Mouse (Mus musculus): ENCODE measurements at regions not wholly inside any gene's neighbourhood (a gene's known extent, or its start where the extent isn't known, plus 50 kb on each side); places are given as distances from the start of the nearest gene placed in this dataset.

- TF ChIP-seq ZC3H11A (IDR thresholded peaks at IDR 0.05; ENCODE audit: low read depth, low read length), result no peak
- TF ChIP-seq RCOR1 (IDR thresholded peaks at IDR 0.05; ENCODE audit: low read depth, low read length), result no peak
- TF ChIP-seq KAT2A (conservative IDR thresholded peaks at IDR 0.05; ENCODE audit: low read depth, low read length), result no peak
- no peak for TF ChIP-seq HCFC1 (IDR thresholded peaks at IDR 0.05; ENCODE audit: low read depth, low read length)
- TF ChIP-seq GABPA (IDR thresholded peaks at IDR 0.05; ENCODE audit: low read depth, low read length), result no peak
- no peak for TF ChIP-seq SMC3 (IDR thresholded peaks at IDR 0.05; ENCODE audit: low read depth, low read length)
- no peak for TF ChIP-seq MYB (IDR thresholded peaks at IDR 0.05; ENCODE audit: low read depth, low read length)
- no peak for TF ChIP-seq ZNF384 (IDR thresholded peaks at IDR 0.05; ENCODE audit: low read depth, low read length)
- no peak for TF ChIP-seq TBP (IDR thresholded peaks at IDR 0.05; ENCODE audit: low read depth, low read length)
- no peak for TF ChIP-seq POLR2A (IDR thresholded peaks at IDR 0.05; ENCODE audit: control insufficient read depth in 1 of 2, insufficient read depth in 1 of 2, low read depth in 1 of 2, low read length in 2 of 2, poor library complexity in 1 of 2)
- DNase-seq (ENCODE audit: low read depth, low spot score), result no peak
- no peak overlapping the region for H3K27ac ChIP-seq (ENCODE audit: control insufficient read depth, low read depth, low read length)
Observed at GRCm38 (mm10) chr1:92316191-92316723, 120.8 kb upstream of the Hdac4 start.

DNA sequence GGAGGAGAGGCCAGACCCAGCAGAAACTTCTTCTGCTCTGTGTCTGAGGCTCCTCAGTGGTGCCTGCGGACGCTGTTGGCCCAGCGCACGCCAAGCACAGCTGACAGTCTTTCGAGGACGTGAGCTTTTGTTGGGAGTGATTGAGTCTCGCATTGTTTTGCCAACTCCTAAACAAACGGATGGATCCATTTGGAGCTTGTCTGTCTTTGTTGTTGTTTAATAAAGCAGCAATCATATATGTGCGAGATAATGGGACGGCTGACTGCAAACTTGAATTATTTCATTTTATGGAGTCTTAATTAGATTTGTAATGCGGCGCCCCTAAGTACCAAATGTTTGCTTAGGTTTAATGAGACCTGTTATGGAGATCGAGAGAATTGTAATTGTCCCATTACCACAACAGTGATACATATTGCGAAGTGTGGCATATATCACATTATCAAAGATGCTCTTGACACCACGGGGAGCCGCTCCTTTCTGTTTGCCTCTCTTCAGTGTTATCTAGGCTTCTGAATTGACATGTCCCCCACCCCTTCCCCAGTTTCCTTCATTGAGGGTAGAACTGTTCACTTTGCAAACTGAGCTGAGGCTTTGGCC is 117.6 kb upstream of the Hdac4 start:
- no peaks in the 10 kb centered on the region for H3K4me1 ChIP-seq (ENCODE audit: control insufficient read depth in 1 of 2, insufficient read depth in 2 of 2, low read length in 2 of 2)
- no peak for TF ChIP-seq BHLHE40 (IDR thresholded peaks at IDR 0.05; ENCODE audit: borderline replicate concordance, low read depth, low read length)
- no peak overlapping the region for H3K9ac ChIP-seq (ENCODE audit: control insufficient read depth, low read depth, low read length, poor library complexity, severe bottlenecking)
- no peaks in the 10 kb centered on the region for H3K79me2 ChIP-seq (ENCODE audit: control insufficient read depth, insufficient read depth, low read length, poor library complexity)
- H3K4me3 ChIP-seq (ENCODE audit: control insufficient read depth in 1 of 2, insufficient read depth in 1 of 2, low read depth in 2 of 2, low read length in 2 of 2), result no peak overlapping the region
- no peaks in the 10 kb centered on the region for H3K27me3 ChIP-seq (ENCODE audit: control insufficient read depth in 1 of 2, insufficient read depth in 2 of 2, low read length in 2 of 2)
- H3K9me3 ChIP-seq (replicated peaks; ENCODE audit: insufficient read depth, low read length), result no peaks in the 10 kb centered on the region
- no peaks in the 10 kb centered on the region for H3K36me3 ChIP-seq (ENCODE audit: control insufficient read depth in 1 of 2, insufficient read depth in 2 of 2, low read length in 2 of 2)
- no peak for DNase-seq (ENCODE audit: low read depth, low spot score)
- no peak overlapping the region for H3K27ac ChIP-seq (ENCODE audit: control insufficient read depth, low read depth, low read length)

More at GRCm38 (mm10) chr1:92316191-92316723, 120.8 kb upstream of the Hdac4 start:
- H3K4me1 ChIP-seq (ENCODE audit: control insufficient read depth in 1 of 2, insufficient read depth in 2 of 2, low read length in 2 of 2), result no peaks in the 10 kb centered on the region
- no peaks in the 10 kb centered on the region for H3K27me3 ChIP-seq (ENCODE audit: control insufficient read depth in 1 of 2, insufficient read depth in 2 of 2, low read length in 2 of 2)
- H3K79me2 ChIP-seq (ENCODE audit: control insufficient read depth, insufficient read depth, low read length, poor library complexity), result no peaks in the 10 kb centered on the region
- no peak overlapping the region for H3K4me3 ChIP-seq (ENCODE audit: control insufficient read depth in 1 of 2, insufficient read depth in 1 of 2, low read depth in 2 of 2, low read length in 2 of 2)
- no peaks in the 10 kb centered on the region for H3K9me3 ChIP-seq (replicated peaks; ENCODE audit: insufficient read depth, low read length)
- no peak overlapping the region for H3K9ac ChIP-seq (ENCODE audit: control insufficient read depth, low read depth, low read length, poor library complexity, severe bottlenecking)
- no peaks in the 10 kb centered on the region for H3K36me3 ChIP-seq (ENCODE audit: control insufficient read depth in 1 of 2, insufficient read depth in 2 of 2, low read length in 2 of 2)

- 0 out of 2 replicates have a peak, but pooled peaks cover 2% of the 10 kb centered on the region for H3K9me3 ChIP-seq (replicated peaks; ENCODE audit: insufficient read depth, low read length)
- H3K27ac ChIP-seq (ENCODE audit: control insufficient read depth, low read depth, low read length), result no peak overlapping the region
- no peaks in the 10 kb centered on the region for H3K79me2 ChIP-seq (ENCODE audit: control insufficient read depth, insufficient read depth, low read length, poor library complexity)
- H3K27me3 ChIP-seq (ENCODE audit: control insufficient read depth in 1 of 2, insufficient read depth in 2 of 2, low read length in 2 of 2), result no peaks in the 10 kb centered on the region
- TF ChIP-seq MAX (IDR thresholded peaks at IDR 0.05; ENCODE audit: low read length), result no peak
- no peak for TF ChIP-seq MAFK (IDR thresholded peaks at IDR 0.05; ENCODE audit: borderline replicate concordance, low read depth, low read length)
- no peak for TF ChIP-seq USF1 (IDR thresholded peaks at IDR 0.05; ENCODE audit: low read depth, low read length)
- TF ChIP-seq GABPA (IDR thresholded peaks at IDR 0.05; ENCODE audit: low read depth, low read length), result no peak
- no peak for TF ChIP-seq SIN3A (IDR thresholded peaks at IDR 0.05; ENCODE audit: low read length)
- TF ChIP-seq ZKSCAN1 (IDR thresholded peaks at IDR 0.05; ENCODE audit: low read depth, low read length), result no peak
- no peak for TF ChIP-seq POLR2A (IDR thresholded peaks at IDR 0.05; ENCODE audit: control insufficient read depth in 1 of 2, insufficient read depth in 1 of 2, low read depth in 1 of 2, low read length in 2 of 2, poor library complexity in 1 of 2)
- TF ChIP-seq MAZ (IDR thresholded peaks at IDR 0.05; ENCODE audit: low read depth, low read length), result no peak
- TF ChIP-seq NELFE (IDR thresholded peaks at IDR 0.05; ENCODE audit: low read depth, low read length), result no peak
- no peak for TF ChIP-seq MYB (IDR thresholded peaks at IDR 0.05; ENCODE audit: low read depth, low read length)
- TF ChIP-seq UBTF (IDR thresholded peaks at IDR 0.05; ENCODE audit: borderline replicate concordance, insufficient read depth, low read depth, low read length), result no peak
- no peak for TF ChIP-seq BHLHE40 (IDR thresholded peaks at IDR 0.05; ENCODE audit: borderline replicate concordance, low read depth, low read length)
- no peak for TF ChIP-seq CTCF (IDR thresholded peaks at IDR 0.05 in 2 of 3, conservative IDR thresholded peaks at IDR 0.05 in 1 of 3; ENCODE audit: control insufficient read depth in 1 of 3, insufficient read depth in 1 of 3, low read depth in 2 of 3, low read length in 3 of 3, poor library complexity in 1 of 3, severe bottlenecking in 1 of 3)
- no peak for TF ChIP-seq E2F4 (IDR thresholded peaks at IDR 0.05; ENCODE audit: borderline replicate concordance, low read depth, low read length)
- TF ChIP-seq POLR2AphosphoS2 (IDR thresholded peaks at IDR 0.05; ENCODE audit: low read length), result no peak
- no peak overlapping the region for H3K9ac ChIP-seq (ENCODE audit: control insufficient read depth, low read depth, low read length, poor library complexity, severe bottlenecking)
- DNase-seq (ENCODE audit: low read depth, low spot score), result no peak
- H3K36me3 ChIP-seq (ENCODE audit: control insufficient read depth in 1 of 2, insufficient read depth in 2 of 2, low read length in 2 of 2), result no peaks in the 10 kb centered on the region
- no peaks in the 10 kb centered on the region for H3K4me1 ChIP-seq (ENCODE audit: control insufficient read depth in 1 of 2, insufficient read depth in 2 of 2, low read length in 2 of 2)
- no peak overlapping the region for H3K4me3 ChIP-seq (ENCODE audit: control insufficient read depth in 1 of 2, insufficient read depth in 1 of 2, low read depth in 2 of 2, low read length in 2 of 2)
Observed at GRCm38 (mm10) chr1:92309883-92310282, 114.4 kb upstream of the Hdac4 start.
